Mouse (Mus musculus) intestine, embryonic 15.5 days (tissue): ENCODE results near the gene Cd52. TPM values are rescaled to one million over a fixed set of nuclear protein-coding genes. Genes with fewer than 3 reads are reported as not detected.

Experiments
- ATAC-seq: fragments of 200-750 bp; cut with Nextera tagmentation; 2 replicates; pipeline ENCODE4 v1.8.0; 2017; ENCODE audit warnings: moderate TSS enrichment, moderate library complexity
- H3K27ac ChIP-seq: fragments of 300-500 bp; sonication (generic); 2 replicates; pipeline ENCODE4 v1.5.1; 2015; ENCODE audit warnings: mild to moderate bottlenecking, inconsistent platforms
- H3K27me3 ChIP-seq: fragments of 300-500 bp; sonication (generic); replicated peaks from 2 replicates; pipeline ENCODE4 v1.6.1; 2015; ENCODE audit warnings: inconsistent platforms
- H3K36me3 ChIP-seq: fragments of 300-500 bp; sonication (generic); 2 replicates; pipeline ENCODE4 v1.6.1; 2015; ENCODE audit warnings: inconsistent platforms
- H3K4me1 ChIP-seq: fragments of 300-500 bp; sonication (generic); replicated peaks from 2 replicates; pipeline ENCODE4 v1.6.1; 2015; ENCODE audit warnings: inconsistent platforms
- H3K4me2 ChIP-seq: fragments of 300-500 bp; sonication (generic); replicated peaks from 2 replicates; pipeline ENCODE4 v1.6.1; 2015; ENCODE audit warnings: mild to moderate bottlenecking, inconsistent platforms
- H3K4me3 ChIP-seq: fragments of 300-500 bp; sonication (generic); replicated peaks from 2 replicates; pipeline ENCODE4 v1.5.1; 2015; ENCODE audit warnings: inconsistent platforms
- H3K9ac ChIP-seq: fragments of 300-500 bp; sonication (generic); 2 replicates; pipeline ENCODE4 v1.6.1; 2015; ENCODE audit warnings: inconsistent platforms
- H3K9me3 ChIP-seq: fragments of 300-500 bp; sonication (generic); 2 replicates; pipeline ENCODE4 v1.6.1; 2016; ENCODE audit warnings: inconsistent platforms
- WGBS: fragments of 180-500 bp; shearing (Covaris S2); methylation state at CpG from one replicate; pipeline ENCODE4 v1.1.7; 2015; 5-methylcytosine and 5-hydroxymethylcytosine counted together
- polyA plus RNA-seq: library from polyadenylated mRNA; unstranded; fragments of >200 nt; fragmentation: Nextera tagmentation; extraction: Ambion mirVana; gene quantifications from 2 replicates; pipeline ENCODE4 v1.2.1, GENCODE M21; 2015

The Cd52 gene
- polyA plus RNA-seq, 1 experiment from 2014 or later: 29.7 TPM

DNA sequence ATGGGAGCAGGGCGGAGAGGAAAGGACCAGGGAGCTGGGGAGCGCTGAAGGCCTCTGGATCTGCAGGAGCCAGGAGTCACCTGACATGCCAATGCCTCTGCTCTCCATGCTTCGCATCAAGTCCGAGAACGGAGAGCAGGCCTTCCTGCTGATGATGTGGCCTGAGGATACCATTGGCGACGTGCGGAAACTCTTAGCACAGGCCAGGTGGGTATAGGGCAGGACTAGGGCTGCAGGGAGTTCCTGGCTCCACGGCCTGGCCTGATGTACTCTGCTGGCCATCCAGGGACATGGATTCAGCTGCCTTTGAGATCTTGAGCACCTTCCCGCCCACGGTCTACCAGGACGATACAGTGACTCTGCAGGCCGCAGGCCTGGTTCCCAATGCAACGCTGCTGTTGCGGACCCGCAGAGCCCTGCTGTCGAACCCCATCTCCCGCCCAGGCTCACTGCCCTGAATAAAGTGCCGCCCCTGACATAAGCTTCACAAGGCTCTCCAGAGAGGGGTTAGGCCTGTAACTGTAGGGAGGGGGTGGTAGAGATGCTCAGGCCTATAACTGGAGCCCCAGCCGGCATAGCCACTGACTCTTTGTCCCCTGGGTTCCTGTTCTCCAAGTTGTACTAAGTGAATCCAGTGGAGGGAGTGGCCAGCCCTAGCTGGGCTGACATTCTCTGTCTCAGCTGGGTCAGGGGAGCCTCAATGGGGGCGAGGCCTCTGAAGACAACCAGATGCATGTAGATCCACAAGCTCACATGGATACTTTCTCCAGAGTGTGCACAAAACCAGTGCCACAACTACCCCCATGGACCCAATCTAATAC, 31.6 kb upstream of the Cd52 start:
- peaks cover 48% of the 10 kb centered on the region for H3K4me1 ChIP-seq
- WGBS: 89% methylated on average over 21 of the region's 21 CpGs
- no peak overlapping the region for H3K4me3 ChIP-seq
- H3K9me3 ChIP-seq: no peaks in the 10 kb centered on the region
- no peaks in the 10 kb centered on the region for H3K27me3 ChIP-seq
- ATAC-seq: no peak
- 0 out of 2 replicates have a peak overlapping the region, but pooled peaks have one; percentile 85 for H3K9ac ChIP-seq
- H3K27ac ChIP-seq: no peak overlapping the region
- peak overlapping the region; percentile 89; the same call in 1 of the 2 replicates for H3K4me2 ChIP-seq
- H3K36me3 ChIP-seq: peaks cover 3% of the 10 kb centered on the region; the same call in 1 of the 2 replicates

DNA sequence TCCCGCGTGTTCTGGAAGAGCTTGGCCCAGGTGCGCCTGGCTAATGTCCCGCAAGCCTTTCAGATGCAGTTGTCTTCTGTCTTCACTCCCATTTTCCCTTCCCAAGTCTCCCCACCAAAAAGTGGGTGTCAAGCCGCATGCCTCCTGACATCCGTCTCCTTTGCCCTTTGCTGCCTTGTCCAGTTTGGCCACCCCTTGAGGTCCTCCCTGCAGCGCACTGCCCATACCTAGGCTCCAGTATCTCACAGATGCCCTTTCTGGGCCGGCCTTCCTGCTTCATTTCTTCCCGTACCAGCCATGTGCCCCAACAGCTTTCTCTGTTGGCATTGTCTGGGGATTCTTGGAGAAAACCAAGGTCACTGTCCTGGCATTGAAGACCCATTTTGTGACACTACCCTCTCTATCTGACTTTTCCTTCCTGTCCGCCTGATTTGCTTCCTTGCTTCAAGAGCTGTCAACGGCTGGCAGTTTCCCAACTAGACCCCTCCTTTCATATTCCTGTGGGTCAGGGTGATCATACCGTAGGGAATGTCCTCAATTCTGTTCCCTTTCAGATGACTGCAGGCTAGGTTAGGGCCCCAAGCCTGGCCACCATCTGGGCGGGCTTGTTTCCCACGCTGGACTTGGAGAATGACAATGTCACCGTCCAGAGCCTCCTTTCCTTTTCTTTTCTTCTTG, 30.6 kb upstream of the Cd52 start:
- H3K27me3 ChIP-seq: no peaks in the 10 kb centered on the region
- 83% methylated on average over 15 of the region's 15 CpGs for WGBS
- no peak overlapping the region for H3K4me3 ChIP-seq
- H3K27ac ChIP-seq: no peak overlapping the region
- H3K4me1 ChIP-seq: peaks cover 54% of the 10 kb centered on the region
- H3K36me3 ChIP-seq: no peaks in the 10 kb centered on the region
- H3K9me3 ChIP-seq: no peaks in the 10 kb centered on the region
- H3K9ac ChIP-seq: no peak overlapping the region
- no peak for ATAC-seq
- H3K4me2 ChIP-seq: no peak overlapping the region

DNA sequence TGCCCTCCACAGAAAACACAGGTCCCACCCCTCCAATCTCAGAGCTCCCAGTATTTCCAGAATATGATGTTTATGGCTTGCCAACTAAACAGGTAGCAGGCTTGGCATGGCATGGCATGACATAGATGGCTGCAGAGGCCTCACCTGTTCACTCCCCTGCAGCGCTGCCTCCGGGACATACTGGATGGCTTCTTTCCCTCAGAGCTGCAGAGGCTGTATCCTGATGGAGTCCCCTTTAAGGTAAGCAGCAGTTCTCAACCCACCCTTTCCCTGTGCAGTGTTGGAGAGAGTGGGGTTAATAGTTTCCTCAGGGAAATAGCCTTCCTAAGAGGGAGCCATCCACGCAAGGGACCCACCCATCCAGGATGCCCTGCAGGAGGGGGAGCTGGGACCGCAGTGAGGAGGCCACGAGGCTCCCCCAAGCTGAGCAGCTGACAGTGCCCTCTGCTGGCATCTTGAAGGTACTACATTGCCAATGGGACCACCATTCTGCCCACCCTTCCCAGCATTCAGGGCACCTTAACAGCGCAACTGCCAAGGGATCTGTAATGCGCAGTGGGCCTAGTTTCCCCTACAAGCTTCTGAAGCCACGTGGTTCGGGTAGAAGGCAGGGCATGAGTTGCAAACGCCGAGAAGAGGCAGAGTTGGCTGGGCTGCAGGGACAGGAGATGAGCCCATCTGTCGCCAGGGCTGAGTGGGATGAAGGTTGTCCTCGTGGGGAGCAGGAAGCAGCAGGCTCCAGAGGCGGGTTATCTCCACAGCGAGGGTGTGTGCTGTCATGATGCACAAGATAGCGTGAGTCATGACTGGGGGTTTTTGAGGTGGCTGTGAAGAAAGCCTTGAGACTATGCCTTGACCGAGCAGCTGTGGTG, 29.0 kb upstream of the Cd52 start:
- Histone ChIP-seq H3K9ac (0 out of 2 replicates have a peak overlapping the region, but pooled peaks have one; percentile 1), H3K27me3 (no peaks in the 10 kb centered on the region), H3K4me2 (no peak overlapping the region), H3K4me1 (peaks cover 49% of the 10 kb centered on the region), H3K27ac (no peak overlapping the region), H3K36me3 (no peaks in the 10 kb centered on the region), H3K9me3 (no peaks in the 10 kb centered on the region), H3K4me3 (no peak overlapping the region)
- ATAC-seq: no peak
- WGBS: 23% methylated on average over 17 of the region's 17 CpGs

DNA sequence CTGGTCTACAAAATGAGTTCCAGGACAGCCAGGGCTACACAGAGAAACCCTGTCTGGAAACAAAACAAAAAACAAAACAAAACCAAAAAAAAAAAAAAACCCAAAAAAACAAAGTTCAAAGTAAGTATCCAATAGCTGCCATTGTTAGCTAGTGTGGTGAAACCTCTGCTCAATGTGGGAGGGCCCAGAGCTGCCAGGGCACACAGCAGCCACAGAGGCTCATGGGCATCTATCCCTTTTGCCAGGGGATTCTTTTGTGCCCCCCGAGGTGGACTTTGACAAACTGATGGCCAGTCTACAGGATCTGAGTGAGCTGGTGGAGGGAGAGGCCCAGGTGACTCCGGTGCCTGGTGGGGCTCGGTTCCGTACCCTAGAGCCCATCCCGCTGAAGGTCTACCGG, 28.3 kb upstream of the Cd52 start:
- H3K4me3 ChIP-seq: no peak overlapping the region
- peaks cover 55% of the 10 kb centered on the region for H3K4me1 ChIP-seq
- no peaks in the 10 kb centered on the region for H3K9me3 ChIP-seq
- no peak for ATAC-seq
- 95% methylated on average over 6 of the region's 6 CpGs for WGBS
- H3K4me2 ChIP-seq: no peak overlapping the region
- H3K36me3 ChIP-seq: no peaks in the 10 kb centered on the region
- no peaks in the 10 kb centered on the region for H3K27me3 ChIP-seq
- no peak overlapping the region for H3K27ac ChIP-seq
- no peak overlapping the region for H3K9ac ChIP-seq

DNA sequence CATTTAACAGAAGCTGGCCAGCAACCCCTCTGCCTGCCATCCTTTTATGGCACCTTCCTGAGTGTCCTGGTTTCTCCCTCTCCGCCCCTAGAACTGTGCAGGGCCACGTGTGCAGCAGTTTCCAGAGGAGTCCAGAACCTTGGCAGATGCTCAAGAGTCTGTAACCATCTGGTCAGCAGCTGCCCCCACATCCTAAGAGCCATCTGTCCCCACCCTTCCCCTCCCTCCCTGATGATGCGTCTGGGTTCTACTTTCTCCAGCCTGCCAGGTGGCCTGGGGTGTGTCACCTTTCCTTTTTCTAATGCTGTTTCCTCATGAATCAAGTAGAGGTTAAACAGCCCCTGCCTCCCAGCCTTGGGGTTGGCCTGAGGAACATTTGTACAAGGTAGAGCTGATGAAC, 27.4 kb upstream of the Cd52 start:
- peaks cover 49% of the 10 kb centered on the region for H3K4me1 ChIP-seq

GRCm38 (mm10) chr4:134121571-134121970, 26.7 kb upstream of the Cd52 start:
- H3K36me3 ChIP-seq: no peaks in the 10 kb centered on the region
- H3K9me3 ChIP-seq: no peaks in the 10 kb centered on the region
- H3K4me2 ChIP-seq: no peak overlapping the region
- H3K27me3 ChIP-seq: no peaks in the 10 kb centered on the region
- 0 out of 2 replicates have a peak overlapping the region, but pooled peaks have one; percentile 42 for H3K27ac ChIP-seq
- H3K9ac ChIP-seq: no peak overlapping the region
- WGBS: 43% methylated on average over 4 of the region's 4 CpGs
- peaks cover 42% of the 10 kb centered on the region for H3K4me1 ChIP-seq
- ATAC-seq: no peak
- no peak overlapping the region for H3K4me3 ChIP-seq

More for the DNA sequence above, 27.4 kb upstream of the Cd52 start:
- H3K36me3 ChIP-seq: no peaks in the 10 kb centered on the region
- no peak overlapping the region for H3K9ac ChIP-seq
- no peaks in the 10 kb centered on the region for H3K9me3 ChIP-seq
- H3K4me3 ChIP-seq: no peak overlapping the region
- H3K27ac ChIP-seq: no peak overlapping the region
- 23% methylated on average over 3 of the region's 3 CpGs for WGBS
- H3K27me3 ChIP-seq: no peaks in the 10 kb centered on the region
- 0 out of 2 replicates have a peak, but pooled peaks have one; percentile 6 for ATAC-seq
- H3K4me2 ChIP-seq: no peak overlapping the region

DNA sequence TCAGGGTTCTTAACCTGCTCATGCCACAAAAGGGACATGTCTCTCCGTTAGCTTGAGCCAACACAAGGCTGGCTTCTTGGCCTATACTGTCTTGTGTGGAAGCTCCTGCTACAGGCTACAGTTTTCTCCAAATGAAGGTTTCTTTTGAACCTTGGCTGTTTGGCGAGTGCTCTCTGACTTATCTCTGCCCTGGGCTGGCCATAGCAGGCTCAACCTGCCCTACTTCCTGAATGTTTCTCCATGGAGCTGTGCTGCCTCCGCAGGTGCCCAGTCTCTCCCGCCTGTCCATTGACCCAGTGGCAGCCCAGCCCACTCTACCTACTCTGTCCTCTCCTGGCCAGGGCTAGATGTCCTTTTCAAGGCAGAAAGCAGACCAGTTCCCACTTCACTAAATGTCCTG, 26.0 kb upstream of the Cd52 start:
- H3K36me3 ChIP-seq: no peaks in the 10 kb centered on the region
- 80% methylated on average over 4 of the region's 4 CpGs for WGBS
- ATAC-seq: no peak
- no peak overlapping the region for H3K4me2 ChIP-seq
- H3K27ac ChIP-seq: peak overlapping the region; percentile 42; the same call in 1 of the 2 replicates
- H3K9ac ChIP-seq: no peak overlapping the region
- peaks cover 41% of the 10 kb centered on the region for H3K4me1 ChIP-seq
- no peaks in the 10 kb centered on the region for H3K27me3 ChIP-seq
- no peaks in the 10 kb centered on the region for H3K9me3 ChIP-seq
- H3K4me3 ChIP-seq: no peak overlapping the region

DNA sequence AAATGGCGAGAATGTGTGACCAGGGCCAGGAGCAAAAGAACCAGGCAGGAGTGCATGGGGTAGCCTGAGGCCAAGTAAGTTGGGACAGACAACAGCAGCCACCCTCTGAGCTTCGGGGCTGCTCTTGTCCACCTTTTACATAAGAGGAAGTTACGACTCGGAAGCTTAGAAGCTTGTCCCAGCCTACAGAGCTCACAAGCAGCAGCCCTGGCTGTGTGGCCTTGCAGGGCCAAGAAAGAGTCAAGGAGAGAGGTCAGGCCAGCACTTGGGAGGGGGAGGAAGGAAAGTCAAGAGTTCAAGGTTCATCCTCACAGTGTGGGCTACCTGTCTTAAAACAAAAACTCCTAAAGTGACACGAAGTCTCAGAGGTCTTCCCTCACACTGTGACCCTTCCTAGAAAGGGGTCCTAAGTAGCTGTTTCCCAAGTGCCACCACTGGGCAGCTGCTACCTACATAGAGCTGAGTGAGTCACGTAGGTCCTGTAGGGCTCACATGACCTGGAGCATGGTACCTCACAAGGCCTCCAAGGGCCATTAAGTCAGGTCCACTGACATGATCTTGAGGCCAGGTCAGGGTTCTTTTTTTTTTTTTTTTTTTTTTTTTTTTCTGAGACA, 25.4 kb upstream of the Cd52 start:
- Histone ChIP-seq H3K9me3 (no peaks in the 10 kb centered on the region), H3K4me1 (peaks cover 47% of the 10 kb centered on the region), H3K9ac (no peak overlapping the region), H3K4me2 (no peak overlapping the region), H3K36me3 (no peaks in the 10 kb centered on the region), H3K27me3 (no peaks in the 10 kb centered on the region), H3K27ac (no peak overlapping the region), H3K4me3 (no peak overlapping the region)
- ATAC-seq: no peak
- WGBS: 70% methylated on average over 6 of the region's 6 CpGs

- no peaks in the 10 kb centered on the region for H3K9me3 ChIP-seq
- H3K4me2 ChIP-seq: no peak overlapping the region
- no peaks in the 10 kb centered on the region for H3K36me3 ChIP-seq
- H3K27ac ChIP-seq: no peak overlapping the region
- ATAC-seq: no peak
- H3K27me3 ChIP-seq: no peaks in the 10 kb centered on the region
- 69% methylated on average over 9 of the region's 9 CpGs for WGBS
- H3K4me1 ChIP-seq: peaks cover 45% of the 10 kb centered on the region
- H3K4me3 ChIP-seq: no peak overlapping the region
- no peak overlapping the region for H3K9ac ChIP-seq
These were observed 24.8 kb upstream of the Cd52 start for GRCm38 (mm10) chr4:134119644-134120043.

DNA sequence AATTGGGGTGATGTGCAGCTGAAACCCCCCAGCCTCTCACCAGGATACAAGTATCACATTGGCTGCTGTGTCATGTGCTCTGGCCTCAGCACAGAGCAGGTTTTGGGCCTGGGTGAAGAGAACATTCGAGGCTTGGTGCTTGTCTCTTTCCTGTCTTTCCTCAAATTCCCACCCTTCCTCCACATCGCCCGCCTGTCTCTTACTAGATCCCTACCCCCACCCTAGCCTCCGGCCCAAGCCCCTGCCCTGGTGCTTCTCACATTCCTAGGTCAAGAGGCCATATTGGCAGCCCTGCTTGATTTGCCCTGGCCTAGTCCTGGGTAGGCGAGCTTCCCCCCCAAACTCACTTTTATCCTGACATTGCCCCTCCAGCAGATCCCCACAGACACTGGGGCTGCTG, 24.2 kb upstream of the Cd52 start:
- Histone ChIP-seq H3K36me3 (no peaks in the 10 kb centered on the region), H3K4me3 (no peak overlapping the region), H3K4me2 (no peak overlapping the region), H3K9ac (no peak overlapping the region), H3K4me1 (peaks cover 40% of the 10 kb centered on the region), H3K27me3 (no peaks in the 10 kb centered on the region), H3K9me3 (no peaks in the 10 kb centered on the region), H3K27ac (no peak overlapping the region)
- ATAC-seq: no peak
- 67% methylated on average over 5 of the region's 5 CpGs for WGBS

GRCm38 (mm10) chr4:134118126-134118800, 23.4 kb upstream of the Cd52 start:
- peaks cover 48% of the 10 kb centered on the region for H3K4me1 ChIP-seq
- 62% methylated on average over 14 of the region's 14 CpGs for whole genome bisulfite sequencing
- H3K4me3 ChIP-seq: no peak overlapping the region
- ATAC-seq: no peak
- H3K36me3 ChIP-seq: no peaks in the 10 kb centered on the region
- no peak overlapping the region for H3K9ac ChIP-seq
- no peaks in the 10 kb centered on the region for H3K27me3 ChIP-seq
- H3K9me3 ChIP-seq: no peaks in the 10 kb centered on the region
- no peak overlapping the region for H3K27ac ChIP-seq
- H3K4me2 ChIP-seq: no peak overlapping the region
